Mouse (Mus musculus) liver, adult 2 months (tissue): ENCODE results near the gene Gm5861. TPM values are rescaled to one million over a fixed set of nuclear protein-coding genes. Genes with fewer than 3 reads are reported as not detected.
"Not testable (repeated sequence)": the region's sequence is repeated elsewhere in the genome, so short reads cannot be mapped to it uniquely, and the experiment has no call there.

Source experiments
- DNase-seq: peaks from one replicate; pipeline ENCODE4 v3.0.0-alpha.2; 2011; ENCODE audit warnings: low read depth, low spot score; ENCODE audit errors: extremely low read depth
- H3K27ac ChIP-seq: fragments of 200-500 bp; replicated peaks from 2 replicates; pipeline ENCODE4 v1.5.1; 2012; ENCODE audit warnings: low read depth, mild to moderate bottlenecking, control low read depth, inconsistent platforms, low read length; ENCODE audit not compliant: insufficient read depth
- H3K27me3 ChIP-seq: fragments of 200-500 bp; 2 replicates; pipeline ENCODE4 v1.6.1; 2012; ENCODE audit warnings: mild to moderate bottlenecking, moderate library complexity, low read length, inconsistent platforms; ENCODE audit not compliant: control insufficient read depth, insufficient read depth
- H3K36me3 ChIP-seq: fragments of 200-500 bp; 2 replicates; pipeline ENCODE4 v1.6.1; 2012; ENCODE audit warnings: low read length, inconsistent platforms; ENCODE audit not compliant: control insufficient read depth, insufficient read depth
- H3K4me1 ChIP-seq: fragments of 200-500 bp; 2 replicates; pipeline ENCODE4 v1.6.1; 2011; ENCODE audit warnings: low read length; ENCODE audit not compliant: control insufficient read depth, insufficient read depth
- H3K4me3 ChIP-seq: fragments of 200-500 bp; 2 replicates; pipeline ENCODE4 v1.5.1; 2011; ENCODE audit warnings: low read depth, mild to moderate bottlenecking, control low read depth, low read length, moderate library complexity; ENCODE audit not compliant: insufficient read depth
- H3K79me2 ChIP-seq: fragments of 200-500 bp; 2 replicates; pipeline ENCODE4 v1.6.1; 2012; ENCODE audit warnings: inconsistent platforms, mild to moderate bottlenecking, low read length, moderate library complexity; ENCODE audit not compliant: control insufficient read depth, insufficient read depth
- H3K9ac ChIP-seq: fragments of 200-500 bp; 2 replicates; pipeline ENCODE4 v1.6.1; 2012; ENCODE audit warnings: low read depth, mild to moderate bottlenecking, control low read depth, inconsistent platforms, low read length
- WGBS: fragments of 180-500 bp; shearing (Covaris S2); methylation state at CpG from one replicate; pipeline ENCODE4 v1.1.7; 2018; 5-methylcytosine and 5-hydroxymethylcytosine counted together
- polyA plus RNA-seq: library from polyadenylated mRNA; depleted of rRNA; stranded (reverse); fragments of >200 nt; gene quantifications from 2 replicates; pipeline ENCODE4 v1.2.3, GENCODE M21; 2012; rRNA removed
- total RNA-seq: library from RNA; depleted of rRNA; stranded (reverse); fragments of >200 nt; gene quantifications from 2 replicates; pipeline ENCODE4 v1.2.3, GENCODE M21; 2014; rRNA removed

Gene Gm5861
- not detected in 2 replicates for total RNA-seq
- polyA plus RNA-seq = not detected in 2 replicates

GRCm38 (mm10) chr5:11182772-11183171 lies at the start of gene Gm5861:
Gene Gm5861, plus strand, starts transcription at chr5:11183072.
- H3K9ac ChIP-seq, DNase-seq, H3K4me3 ChIP-seq: not testable (repeated sequence)

GRCm38 (mm10) chr5:11138031-11138430 lies 44.8 kb upstream of the Gm5861 start:
- H3K4me3 ChIP-seq, H3K9ac ChIP-seq, H3K79me2 ChIP-seq, DNase-seq, H3K27me3 ChIP-seq, H3K27ac ChIP-seq, H3K4me1 ChIP-seq, H3K36me3 ChIP-seq: not testable (repeated sequence)
- 88% methylated on average over 12 of the region's 12 CpGs for WGBS

More at GRCm38 (mm10) chr5:11182772-11183171, at the start of gene Gm5861:
- H3K79me2 ChIP-seq, H3K4me1 ChIP-seq, H3K36me3 ChIP-seq, H3K27me3 ChIP-seq, H3K27ac ChIP-seq: not testable (repeated sequence)
- WGBS = 37% methylated on average over 3 of the region's 3 CpGs

Other genes starting within 250 kb of the Gm5861 start
- gene Gm8871, start 235.3 kb upstream of the Gm5861 start, total RNA-seq = not detected in 2 replicates
- gene Gm8871, start 235.3 kb upstream of the Gm5861 start, polyA plus RNA-seq = not detected in 2 replicates
- not detected in 2 replicates for gene Gm8857, start 235.3 kb upstream of the Gm5861 start, total RNA-seq
- not detected in 2 replicates for gene Gm8857, start 235.3 kb upstream of the Gm5861 start, polyA plus RNA-seq
- gene Gm8879, start 55.4 kb upstream of the Gm5861 start, total RNA-seq = not detected in 2 replicates
- gene Gm8879, start 55.4 kb upstream of the Gm5861 start, polyA plus RNA-seq = not detected in 2 replicates
- gene Gm8890, start 73.0 kb downstream of the Gm5861 start, total RNA-seq = not detected in 2 replicates
- not detected in 2 replicates for gene Gm8890, start 73.0 kb downstream of the Gm5861 start, polyA plus RNA-seq
- not detected in 2 replicates for gene Speer1, start 158.4 kb downstream of the Gm5861 start, total RNA-seq
- not detected in 2 replicates for gene Speer1, start 158.4 kb downstream of the Gm5861 start, polyA plus RNA-seq
- not detected in 2 replicates for gene Gm8897, start 233.3 kb downstream of the Gm5861 start, total RNA-seq
- gene Gm8897, start 233.3 kb downstream of the Gm5861 start, polyA plus RNA-seq = not detected in 2 replicates